Mouse (Mus musculus) liver, embryonic 14.5 days (tissue): ENCODE measurements around the gene Snx15.

Source experiments
- CTCF ChIP-seq: IDR thresholded peaks from 2 replicates; pipeline ENCODE4 v1.5.1; 2016; ENCODE audit warnings: antibody characterized with exemption, low read depth, control low read depth
- EP300 ChIP-seq: IDR thresholded peaks from 2 replicates; pipeline ENCODE4 v1.6.1; 2016; ENCODE audit warnings: antibody characterized with exemption, low read depth

DNA sequence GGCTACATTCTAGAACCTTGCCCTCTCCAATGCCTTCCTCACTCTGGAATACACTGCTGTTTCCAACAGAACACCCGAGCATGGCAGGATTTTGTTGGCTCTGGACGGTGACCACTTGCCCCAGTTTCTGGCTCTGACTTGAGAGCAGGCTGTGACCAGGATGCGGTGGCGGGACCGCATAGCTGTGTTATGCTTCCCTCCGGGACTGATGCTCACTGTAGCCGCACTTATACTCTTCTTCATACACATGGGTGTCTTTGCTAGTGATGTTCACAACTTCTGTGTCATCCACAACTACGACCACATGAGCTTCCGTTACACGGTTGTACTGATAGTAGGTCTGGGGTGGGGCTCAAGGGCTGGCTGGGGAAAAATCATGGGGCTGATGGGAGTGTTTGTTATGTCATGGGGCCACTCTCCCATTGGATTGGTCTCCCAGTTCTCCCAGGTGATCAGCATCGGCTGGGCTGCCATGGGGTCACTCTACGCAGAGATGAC is 48.1 kb downstream of the Snx15 start, which contains the start of gene Tmem262:
- TF ChIP-seq CTCF (no peak), EP300 (no peak)
